Comparison of ENCODE assay signal across 8 mouse cellular contexts in genomic region chr12:55446746-55447395, GRCm38 (mm10). TPM values are rescaled to one million over a fixed set of nuclear protein-coding genes. Genes with fewer than 3 reads are reported as not detected.
DNase-seq lines count a peak whose midpoint lies in the region; ATAC-seq lines count a peak whose summit lies in the region.

No protein-coding gene starts in this region.

- H3K79me2 ChIP-seq in macrophage (ENCODE audit: inconsistent target) = no peaks in the 10 kb centered on the region

- peak overlapping the region; percentile 27 for H3K27ac ChIP-seq in macrophage

- H3K36me3 ChIP-seq in macrophage (ENCODE audit: inconsistent target) = no peaks in the 10 kb centered on the region

- peak; percentile 66 for DNase-seq in R1 (ENCODE audit: low read depth, low spot score)
- peak; percentile 68 for DNase-seq in gastrocnemius, postnatal 10 days
- peak; percentile 90 for DNase-seq in induced T-regulatory cell, adult 2 months (ENCODE audit: low read depth)
- DNase-seq in left cerebral cortex, adult 8-10 months (ENCODE audit: low spot score in 2 of 2) = peak; percentile 52 to 92
- DNase-seq in retina, postnatal 7 days (ENCODE audit: low read depth, low spot score) = peak; percentile 20

- 23% methylated on average over 13 of the region's 13 CpGs for WGBS in macrophage (ENCODE audit: missing documents)

- no peak overlapping the region for H3K4me3 ChIP-seq in macrophage (ENCODE audit: inconsistent target)

- peak; percentile 79 for ATAC-seq in common myeloid progenitor, adult 5-6 weeks (replicated peaks; ENCODE audit: low read depth, poor library complexity, severe bottlenecking)
- ATAC-seq in erythroid progenitor cell, adult 5-6 weeks (replicated peaks; ENCODE audit: low FRiP score, poor library complexity, severe bottlenecking) = no peak

RNA-seq across cellular contexts. Expression of gene Nfkbia, which starts 45.6 kb away (rescaled TPM):
- 53.1 and 54.6 TPM in 2 replicates for total RNA-seq in common myeloid progenitor, adult 5-6 weeks (2017)
- total RNA-seq in gastrocnemius, postnatal 10 days (2021) = 10 to 100 TPM; 24.8 to 38.1 TPM
- total RNA-seq in left cerebral cortex, adult 8-10 months (2022) = 10 to 100 TPM; 30.4 to 36.8 (median 35.1) TPM
- 1,000 to 10,000 TPM in 13 of 26 experiments, 100 to 1,000 TPM in 11, 10 to 100 TPM in 2; 42.1 to 2,520 (median 1,089) TPM for total RNA-seq in macrophage (2018; cell fraction: chromatin; rRNA removed)
- total RNA-seq in macrophage (2018; cell fraction: cytosol; rRNA removed) = 1,000 to 10,000 TPM in 14 of 26 experiments, 100 to 1,000 TPM in 10, 10 to 100 TPM in 2; 49.8 to 3,343 (median 1,043) TPM
- total RNA-seq in macrophage (2018; cell fraction: nucleus; rRNA removed) = 1,000 to 10,000 TPM in 19 of 26 experiments, 100 to 1,000 TPM in 6, 10 to 100 TPM in 1; 39.2 to 3,429 (median 1,688) TPM
- polyA plus RNA-seq in macrophage (2018) = 33.4 to 92.7 TPM (median 64.6 TPM) in 3 replicates
- total RNA-seq in erythroid progenitor cell, adult 5-6 weeks (2015; ENCODE audit: low replicate concordance) = 22.6 and 25.6 TPM in 2 replicates
- total RNA-seq in erythroid progenitor cell, adult 5-6 weeks (2017; ENCODE audit: low replicate concordance) = 12.5 and 16.0 TPM in 2 replicates

Comparison
In these comparisons a context has a peak if more than half of its experiments do, and no peak if none do; other contexts are left out.
1. DNase-seq: peak in every context shown above with its lines; median percentile 90 in induced T-regulatory cell, adult 2 months; 72 in left cerebral cortex, adult 8-10 months; 68 in gastrocnemius, postnatal 10 days; 66 in R1; 20 in retina, postnatal 7 days.